Mouse (Mus musculus): ENCODE data around the gene Ttbk1. TPM values are rescaled to one million over a fixed set of nuclear protein-coding genes. Genes with fewer than 3 reads are reported as not detected.

The Ttbk1 gene
- polyA plus RNA-seq, 1 experiment from 2014 or later = 0.21 TPM

GRCm38 (mm10) chr17:46452683-46453082 is 34.8 kb downstream of the Ttbk1 start:
- peaks cover 43% of the 10 kb centered on the region for H3K27me3 ChIP-seq
- TF ChIP-seq CTCF (IDR thresholded peaks at IDR 0.05) = no peak
- POLR2A ChIA-PET = no interaction called here
- CTCF ChIA-PET = no interaction called here
- in situ Hi-C loops (cut with MboI; ENCODE audit: low pct_unique_long_range_greater_than_20kb) = no loop called here
- ATAC-seq (no peak), DNase-seq (ENCODE audit: low read depth, low spot score) (no peak)

- POLR2A ChIA-PET = no interaction called here
- peaks cover 57% of the 10 kb centered on the region for H3K27me3 ChIP-seq
- ATAC-seq = no peak
- in situ Hi-C loops (cut with MboI; ENCODE audit: low pct_unique_long_range_greater_than_20kb) = no loop called here
- TF ChIP-seq CTCF (IDR thresholded peaks at IDR 0.05) = no peak
- no peak for DNase-seq (ENCODE audit: low read depth, low spot score)
- CTCF ChIA-PET = no interaction called here
Measured at GRCm38 (mm10) chr17:46446264-46446663, 41.2 kb downstream of the Ttbk1 start.

GRCm38 (mm10) chr17:46444839-46445579 is 42.5 kb downstream of the Ttbk1 start:
- ATAC-seq (no peak), DNase-seq (ENCODE audit: low read depth, low spot score) (no peak)
- TF ChIP-seq CTCF (IDR thresholded peaks at IDR 0.05) = no peak
- peaks cover 57% of the 10 kb centered on the region for H3K27me3 ChIP-seq
- POLR2A ChIA-PET = no interaction called here
- in situ Hi-C loops (cut with MboI; ENCODE audit: low pct_unique_long_range_greater_than_20kb) = no loop called here
- CTCF ChIA-PET = no interaction called here

DNA sequence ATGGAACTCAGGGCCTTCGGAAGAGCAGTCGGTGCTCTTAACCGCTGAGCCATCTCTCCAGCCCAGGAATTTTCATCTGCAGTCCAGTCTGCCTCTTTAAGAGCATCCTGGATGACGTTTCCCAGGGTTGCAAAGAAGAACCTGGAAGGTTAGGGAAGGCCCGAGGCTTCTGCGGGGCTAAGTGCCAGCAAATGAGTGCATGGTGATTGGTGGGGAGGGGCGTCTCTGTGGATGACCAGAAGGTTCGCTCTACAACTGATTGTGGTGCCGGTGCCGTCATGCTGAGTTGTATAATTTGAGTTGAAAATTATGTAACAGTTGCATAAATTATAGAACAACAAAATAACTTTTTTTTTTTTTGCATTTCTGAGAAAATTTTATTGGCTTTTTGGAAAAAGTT is 48.3 kb downstream of the Ttbk1 start:
- CTCF ChIA-PET = no interaction called here
- no peak for DNase-seq (ENCODE audit: low read depth, low spot score)
- POLR2A ChIA-PET = no interaction called here
- ATAC-seq = no peak
- peaks cover 22% of the 10 kb centered on the region for H3K27me3 ChIP-seq
- TF ChIP-seq CTCF (IDR thresholded peaks at IDR 0.05) = no peak
- in situ Hi-C loops (cut with MboI; ENCODE audit: low pct_unique_long_range_greater_than_20kb) = no loop called here

DNA sequence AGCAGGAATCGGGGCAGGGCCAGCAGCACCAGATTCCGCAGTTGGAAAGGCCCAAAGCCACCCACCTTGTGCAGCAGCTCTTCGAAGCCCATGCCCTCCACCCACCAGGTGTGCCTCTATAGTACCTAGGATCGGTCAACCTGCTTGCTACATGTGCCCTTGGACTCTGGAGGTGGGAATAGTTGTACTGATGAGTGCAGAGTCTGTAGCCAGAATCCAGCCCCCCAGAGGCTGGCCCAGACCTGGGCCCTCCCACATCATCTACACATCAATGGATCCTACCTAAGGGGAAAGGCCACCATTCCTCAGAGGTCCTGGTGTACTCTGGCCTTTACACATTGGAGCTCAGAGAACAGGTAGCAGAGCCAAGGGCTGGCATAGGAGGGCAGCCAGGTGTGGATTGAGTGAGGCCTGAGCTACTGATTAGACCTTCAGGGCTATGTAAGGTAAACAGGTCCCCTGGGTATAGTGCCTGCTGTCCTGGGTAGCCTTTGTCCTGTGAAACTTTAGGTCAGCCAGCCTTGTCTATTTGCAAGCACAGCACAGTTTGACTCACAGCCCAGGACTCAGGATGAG is 49.1 kb downstream of the Ttbk1 start, which contains the start of gene Slc22a7:
Gene Slc22a7 (minus strand): TSS at position 160 of the 576 bp plus-strand sequence.
- CTCF ChIA-PET = interaction anchor here (1.4 kb wide), 1 partner anchor 9 kb away, joined by 4 read pairs; the partner anchor contains the start of gene Crip3
- H3K27me3 ChIP-seq = peaks cover 16% of the 10 kb centered on the region
- in situ Hi-C loops (cut with MboI; ENCODE audit: low pct_unique_long_range_greater_than_20kb) = no loop called here
- POLR2A ChIA-PET = no interaction called here
- TF ChIP-seq CTCF (IDR thresholded peaks at IDR 0.05) = no peak
- ATAC-seq = no peak
- DNase-seq (ENCODE audit: low read depth, low spot score) = no peak

- DNase-seq (ENCODE audit: low read depth, low spot score) (no peak), ATAC-seq (no peak)
- in situ Hi-C loops (cut with MboI; ENCODE audit: low pct_unique_long_range_greater_than_20kb) = no loop called here
- ChIA-PET POLR2A (no interaction called here), CTCF (interaction anchor here (1.4 kb wide), 1 partner anchor 8 kb away, joined by 4 read pairs; the partner anchor contains the start of gene Crip3)
- peaks cover 3% of the 10 kb centered on the region for H3K27me3 ChIP-seq
- no peak for TF ChIP-seq CTCF (IDR thresholded peaks at IDR 0.05)
Measured at GRCm38 (mm10) chr17:46436672-46437366, 50.7 kb downstream of the Ttbk1 start.

- in situ Hi-C loops (cut with MboI; ENCODE audit: low pct_unique_long_range_greater_than_20kb) = no loop called here
- CTCF ChIA-PET = no interaction called here
- H3K27me3 ChIP-seq = peaks cover 3% of the 10 kb centered on the region
- ATAC-seq (no peak), DNase-seq (ENCODE audit: low read depth, low spot score) (no peak)
- POLR2A ChIA-PET = no interaction called here
- no peak for TF ChIP-seq CTCF (IDR thresholded peaks at IDR 0.05)
Measured at GRCm38 (mm10) chr17:46433627-46434026, 53.8 kb downstream of the Ttbk1 start.

GRCm38 (mm10) chr17:46428761-46429414 is 58.6 kb downstream of the Ttbk1 start, which contains the start of gene Crip3:
Crip3 (plus strand) TSS chr17:46428926.
- POLR2A ChIA-PET = no interaction called here
- in situ Hi-C loops (cut with MboI; ENCODE audit: low pct_unique_long_range_greater_than_20kb) = no loop called here
- ATAC-seq = no peak
- no peak for TF ChIP-seq CTCF (IDR thresholded peaks at IDR 0.05)
- DNase-seq (ENCODE audit: low read depth, low spot score) = no peak
- no peaks in the 10 kb centered on the region for H3K27me3 ChIP-seq
- CTCF ChIA-PET = interaction anchor here (1.2 kb wide), 1 partner anchor 9 kb away, joined by 4 read pairs; no protein-coding TSS in a partner anchor

DNA sequence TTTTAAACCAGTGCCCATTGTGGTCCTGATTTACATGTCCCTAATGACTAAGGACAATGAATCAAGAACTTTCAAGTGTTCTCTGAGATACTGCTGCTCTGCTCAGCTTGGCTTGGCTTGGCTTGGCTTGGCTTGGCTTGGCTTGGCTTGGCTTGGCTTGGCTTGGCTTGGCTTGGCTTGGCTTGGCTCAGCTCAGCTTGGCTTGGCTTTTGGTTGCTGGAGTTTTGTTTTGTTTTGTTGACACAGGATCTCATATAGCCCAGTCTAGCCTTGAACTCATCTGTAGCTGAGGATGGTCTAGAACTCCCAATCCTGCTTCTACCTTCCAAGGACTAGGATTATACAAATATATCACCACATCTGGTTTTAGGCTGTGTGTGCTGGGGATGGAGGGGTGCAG is 61.0 kb downstream of the Ttbk1 start:
- ChIA-PET CTCF (interaction anchor here (1.3 kb wide), 1 partner anchor 10 kb away, joined by 4 read pairs; no protein-coding TSS in a partner anchor), POLR2A (no interaction called here)
- ATAC-seq (no peak), DNase-seq (ENCODE audit: low read depth, low spot score) (no peak)
- no peak for TF ChIP-seq CTCF (IDR thresholded peaks at IDR 0.05)
- in situ Hi-C loops (cut with MboI; ENCODE audit: low pct_unique_long_range_greater_than_20kb) = no loop called here
- no peaks in the 10 kb centered on the region for H3K27me3 ChIP-seq

DNA sequence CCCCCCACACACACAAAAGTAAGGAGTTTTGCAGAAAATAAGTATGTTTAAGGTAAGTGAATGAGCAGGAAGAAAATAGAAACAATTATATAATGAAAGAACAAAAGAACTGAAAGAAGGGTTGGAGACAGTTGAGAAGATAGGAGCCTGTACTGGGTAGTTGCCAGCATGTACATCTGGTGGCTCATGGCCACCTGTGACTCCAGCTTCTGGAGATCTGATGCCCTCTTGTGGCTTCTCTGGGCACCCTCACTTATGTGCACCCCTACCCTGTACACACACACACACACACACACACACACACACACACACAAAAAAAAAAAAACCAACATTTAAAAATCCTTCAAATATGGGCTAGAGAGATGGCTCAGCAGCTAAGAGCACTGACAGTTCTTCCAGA is 67.8 kb downstream of the Ttbk1 start:
- POLR2A ChIA-PET = interaction anchor here (0.6 kb wide), 1 partner anchor 24 kb away, joined by 3 read pairs; no protein-coding TSS in a partner anchor

More for the DNA sequence above, 67.8 kb downstream of the Ttbk1 start:
- ATAC-seq = no peak
- no peak for TF ChIP-seq CTCF (IDR thresholded peaks at IDR 0.05)
- CTCF ChIA-PET = interaction anchor here (1.3 kb wide), 1 partner anchor 174 kb away, joined by 3 read pairs; no protein-coding TSS in a partner anchor
- H3K27me3 ChIP-seq = no peaks in the 10 kb centered on the region
- in situ Hi-C loops (cut with MboI; ENCODE audit: low pct_unique_long_range_greater_than_20kb) = no loop called here
- DNase-seq (ENCODE audit: low read depth, low spot score) = no peak

Measured in Patski (cell line).